Mouse (Mus musculus): ENCODE measurements around the gene Mief2. TPM values are rescaled to one million over a fixed set of nuclear protein-coding genes. Genes with fewer than 3 reads are reported as not detected.
A peak's percentile ranks its signal among the peaks of the same experiment; 100 is the strongest.

Gene Mief2
- polyA plus RNA-seq, 1 experiment from 2014 or later = 4.5 TPM

- no peak overlapping the region for H3K27ac ChIP-seq (ENCODE audit: low read depth)
- no peak overlapping the region for H3K4me2 ChIP-seq (ENCODE audit: low read depth, low read length)
- TF ChIP-seq EP300 (IDR thresholded peaks at IDR 0.05; ENCODE audit: low read depth) = no peak
- no peak for TF ChIP-seq CTCF (IDR thresholded peaks at IDR 0.05; ENCODE audit: low read depth)
- ATAC-seq = no peak
- H3K9me3 ChIP-seq (ENCODE audit: low read length) = no peaks in the 10 kb centered on the region
- H3K4me1 ChIP-seq (ENCODE audit: insufficient read depth) = peaks cover 26% of the 10 kb centered on the region
- no peak for DNase-seq
- no peaks in the 10 kb centered on the region for H3K27me3 ChIP-seq (ENCODE audit: insufficient read depth, low read length)
- no peak overlapping the region for H3K4me3 ChIP-seq (ENCODE audit: low read depth, low read length)
- WGBS (ENCODE audit: insufficient replicate concordance) = 73% methylated on average over 9 of the region's 9 CpGs
- no peak overlapping the region for H3K9ac ChIP-seq (replicated peaks)
- no peaks in the 10 kb centered on the region; the same call in 1 of the 2 replicates for H3K36me3 ChIP-seq (replicated peaks; ENCODE audit: insufficient read depth, low read length)
Observed at GRCm38 (mm10) chr11:60730169-60730568, 2.0 kb downstream of the Mief2 start.

- no peaks in the 10 kb centered on the region; the same call in 1 of the 2 replicates for H3K36me3 ChIP-seq (replicated peaks; ENCODE audit: insufficient read depth, low read length)
- no peaks in the 10 kb centered on the region for H3K9me3 ChIP-seq (ENCODE audit: low read length)
- no peaks in the 10 kb centered on the region for H3K27me3 ChIP-seq (ENCODE audit: insufficient read depth, low read length)
- WGBS (ENCODE audit: insufficient replicate concordance) = 84% methylated on average over 14 of the region's 14 CpGs
- H3K4me1 ChIP-seq (ENCODE audit: insufficient read depth) = peaks cover 22% of the 10 kb centered on the region
- ATAC-seq (no peak), DNase-seq (no peak)
- no peak overlapping the region for H3K4me2 ChIP-seq (ENCODE audit: low read depth, low read length)
- no peak overlapping the region for H3K4me3 ChIP-seq (ENCODE audit: low read depth, low read length)
- H3K27ac ChIP-seq (ENCODE audit: low read depth) = no peak overlapping the region
- TF ChIP-seq CTCF (IDR thresholded peaks at IDR 0.05; ENCODE audit: low read depth) (no peak), EP300 (IDR thresholded peaks at IDR 0.05; ENCODE audit: low read depth) (no peak)
- H3K9ac ChIP-seq (replicated peaks) = no peak overlapping the region
Observed at GRCm38 (mm10) chr11:60731251-60731650, 3.1 kb downstream of the Mief2 start.

GRCm38 (mm10) chr11:60734206-60734605 lies 6.0 kb downstream of the Mief2 start:
- 70% methylated on average over 2 of the region's 2 CpGs for WGBS (ENCODE audit: insufficient replicate concordance)
- ATAC-seq = no peak
- H3K4me2 ChIP-seq (ENCODE audit: low read depth, low read length) = no peak overlapping the region
- no peaks in the 10 kb centered on the region for H3K27me3 ChIP-seq (ENCODE audit: insufficient read depth, low read length)
- TF ChIP-seq EP300 (IDR thresholded peaks at IDR 0.05; ENCODE audit: low read depth) (no peak), CTCF (IDR thresholded peaks at IDR 0.05; ENCODE audit: low read depth) (no peak)
- H3K9me3 ChIP-seq (ENCODE audit: low read length) = no peaks in the 10 kb centered on the region
- no peak overlapping the region for H3K4me3 ChIP-seq (ENCODE audit: low read depth, low read length)
- H3K36me3 ChIP-seq (replicated peaks; ENCODE audit: insufficient read depth, low read length) = peaks cover 1% of the 10 kb centered on the region; the same call in 1 of the 2 replicates
- peaks cover 4% of the 10 kb centered on the region for H3K4me1 ChIP-seq (ENCODE audit: insufficient read depth)
- H3K9ac ChIP-seq (replicated peaks) = no peak overlapping the region
- DNase-seq = no peak
- no peak overlapping the region for H3K27ac ChIP-seq (ENCODE audit: low read depth)

DNA sequence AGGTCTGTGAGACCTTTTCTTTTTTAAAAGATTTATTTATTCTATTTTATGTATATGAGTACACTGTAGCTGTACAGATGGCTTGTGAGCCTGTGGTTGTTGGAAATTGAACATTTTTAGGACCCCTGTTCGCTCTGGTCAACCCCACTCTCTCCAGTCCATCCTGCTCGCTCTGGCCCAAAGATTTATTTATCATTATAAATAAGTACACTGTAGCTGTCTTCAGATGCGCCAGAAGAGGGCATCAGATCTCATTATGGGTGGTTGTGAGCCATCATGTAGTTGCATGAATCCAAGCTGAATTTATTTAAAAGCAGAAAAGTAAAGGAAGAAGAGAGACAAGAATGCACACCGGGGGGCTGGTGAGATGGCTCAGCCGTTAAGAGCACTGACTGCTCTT lies 7.0 kb downstream of the Mief2 start:
- no peaks in the 10 kb centered on the region for H3K9me3 ChIP-seq (ENCODE audit: low read length)
- H3K4me1 ChIP-seq (ENCODE audit: insufficient read depth) = no peaks in the 10 kb centered on the region
- H3K27ac ChIP-seq (ENCODE audit: low read depth) = no peak overlapping the region
- peaks cover 5% of the 10 kb centered on the region; the same call in 1 of the 2 replicates for H3K36me3 ChIP-seq (replicated peaks; ENCODE audit: insufficient read depth, low read length)
- H3K4me2 ChIP-seq (ENCODE audit: low read depth, low read length) = no peak overlapping the region
- H3K4me3 ChIP-seq (ENCODE audit: low read depth, low read length) = no peak overlapping the region
- WGBS (ENCODE audit: insufficient replicate concordance) = 75% methylated on average over 5 of the region's 5 CpGs
- no peaks in the 10 kb centered on the region for H3K27me3 ChIP-seq (ENCODE audit: insufficient read depth, low read length)
- no peak for DNase-seq
- TF ChIP-seq EP300 (IDR thresholded peaks at IDR 0.05; ENCODE audit: low read depth) (no peak), CTCF (IDR thresholded peaks at IDR 0.05; ENCODE audit: low read depth) (peak; percentile 25; the same call in 1 of the 2 replicates)
- ATAC-seq = no peak
- H3K9ac ChIP-seq (replicated peaks) = no peak overlapping the region

GRCm38 (mm10) chr11:60736491-60736890 lies 8.3 kb downstream of the Mief2 start:
- Histone ChIP-seq H3K9ac (replicated peaks) (no peak overlapping the region), H3K36me3 (replicated peaks; ENCODE audit: insufficient read depth, low read length) (peaks cover 9% of the 10 kb centered on the region; the same call in 1 of the 2 replicates), H3K27me3 (ENCODE audit: insufficient read depth, low read length) (no peaks in the 10 kb centered on the region), H3K4me2 (ENCODE audit: low read depth, low read length) (no peak overlapping the region), H3K4me3 (ENCODE audit: low read depth, low read length) (no peak overlapping the region), H3K4me1 (ENCODE audit: insufficient read depth) (no peaks in the 10 kb centered on the region), H3K9me3 (ENCODE audit: low read length) (no peaks in the 10 kb centered on the region), H3K27ac (ENCODE audit: low read depth) (no peak overlapping the region)
- no peak for ATAC-seq
- no peak for TF ChIP-seq EP300 (IDR thresholded peaks at IDR 0.05; ENCODE audit: low read depth)
- no peak for TF ChIP-seq CTCF (IDR thresholded peaks at IDR 0.05; ENCODE audit: low read depth)
- 70% methylated on average over 3 of the region's 3 CpGs for WGBS (ENCODE audit: insufficient replicate concordance)
- DNase-seq = no peak

DNA sequence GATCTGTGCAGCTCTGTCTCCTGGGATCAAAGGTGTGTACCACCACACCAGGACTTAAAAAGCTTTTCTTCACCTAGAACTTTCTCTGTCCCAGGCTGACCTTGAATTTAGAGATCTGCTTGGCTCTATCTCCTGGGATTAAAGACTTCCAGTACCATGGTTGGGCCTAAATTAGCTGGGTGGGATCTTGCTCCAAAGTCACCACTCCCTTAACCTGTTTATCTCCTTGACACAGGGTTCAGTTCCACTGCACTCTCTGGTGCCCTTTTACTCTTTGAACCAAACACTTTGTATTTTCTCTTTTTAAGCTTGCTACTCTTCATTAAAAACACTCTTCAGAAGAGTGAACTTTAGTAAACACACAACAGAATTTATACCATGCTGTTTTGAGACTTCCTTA lies 9.3 kb downstream of the Mief2 start:
- H3K36me3 ChIP-seq (replicated peaks; ENCODE audit: insufficient read depth, low read length) = peaks cover 18% of the 10 kb centered on the region
- H3K9ac ChIP-seq (replicated peaks) = no peak overlapping the region; the same call in 1 of the 2 replicates
- DNase-seq = no peak
- H3K4me1 ChIP-seq (ENCODE audit: insufficient read depth) = no peaks in the 10 kb centered on the region
- H3K27me3 ChIP-seq (ENCODE audit: insufficient read depth, low read length) = no peaks in the 10 kb centered on the region
- H3K4me2 ChIP-seq (ENCODE audit: low read depth, low read length) = no peak overlapping the region
- no peak overlapping the region for H3K4me3 ChIP-seq (ENCODE audit: low read depth, low read length)
- H3K9me3 ChIP-seq (ENCODE audit: low read length) = no peaks in the 10 kb centered on the region
- no peak overlapping the region for H3K27ac ChIP-seq (ENCODE audit: low read depth)
- TF ChIP-seq CTCF (IDR thresholded peaks at IDR 0.05; ENCODE audit: low read depth) (no peak), EP300 (IDR thresholded peaks at IDR 0.05; ENCODE audit: low read depth) (no peak)
- ATAC-seq = no peak

DNA sequence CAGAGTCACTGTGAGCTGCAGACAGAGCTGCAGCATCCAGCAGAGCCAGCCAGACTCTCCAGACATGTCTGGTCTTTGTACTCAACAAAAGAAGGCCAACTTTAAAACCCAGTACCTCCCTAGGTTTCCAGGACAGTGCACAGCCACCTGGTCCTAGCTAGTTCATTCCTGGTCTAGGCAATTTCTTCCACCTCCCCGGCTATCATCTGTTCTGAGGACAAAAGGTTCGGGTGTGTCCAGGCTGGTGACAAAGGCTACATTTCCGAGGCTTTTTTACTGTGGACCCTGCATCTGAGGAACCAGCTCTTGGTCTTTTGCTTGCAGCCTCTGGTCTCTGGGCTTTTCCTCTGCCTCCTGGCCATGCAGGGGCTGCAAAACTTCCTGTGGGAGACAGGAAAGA lies 12.1 kb downstream of the Mief2 start:
- DNase-seq (no peak), ATAC-seq (no peak)
- no peak overlapping the region for H3K9ac ChIP-seq (replicated peaks)
- H3K4me2 ChIP-seq (ENCODE audit: low read depth, low read length) = no peak overlapping the region
- 94% methylated on average over 3 of the region's 3 CpGs for WGBS (ENCODE audit: insufficient replicate concordance)
- no peak overlapping the region for H3K4me3 ChIP-seq (ENCODE audit: low read depth, low read length)
- H3K4me1 ChIP-seq (ENCODE audit: insufficient read depth) = 0 out of 2 replicates have a peak, but pooled peaks cover 3% of the 10 kb centered on the region
- peaks cover 37% of the 10 kb centered on the region for H3K36me3 ChIP-seq (replicated peaks; ENCODE audit: insufficient read depth, low read length)
- no peak for TF ChIP-seq CTCF (IDR thresholded peaks at IDR 0.05; ENCODE audit: low read depth)
- no peak for TF ChIP-seq EP300 (IDR thresholded peaks at IDR 0.05; ENCODE audit: low read depth)
- no peak overlapping the region for H3K27ac ChIP-seq (ENCODE audit: low read depth)
- H3K9me3 ChIP-seq (ENCODE audit: low read length) = no peaks in the 10 kb centered on the region
- no peaks in the 10 kb centered on the region for H3K27me3 ChIP-seq (ENCODE audit: insufficient read depth, low read length)

All from liver, postnatal 0 days (tissue).